Mouse (Mus musculus) embryonic facial prominence, embryonic 12.5 days (tissue): Measurements from ENCODE around the gene Ppp2r2d. TPM values are rescaled to one million over a fixed set of nuclear protein-coding genes. Genes with fewer than 3 reads are reported as not detected.

Experiments used
- polyA plus RNA-seq: library from polyadenylated mRNA; unstranded; fragments of >200 nt; fragmentation: Nextera tagmentation; extraction: Ambion mirVana; gene quantifications from 2 replicates; pipeline ENCODE4 v1.2.1, GENCODE M21; 2016

The Ppp2r2d gene
- polyA plus RNA-seq, 1 experiment from 2014 or later = 51.7 TPM

Other genes with a start within 250 kb of the Ppp2r2d start
- gene Mapk1ip1, start 194 bp downstream of the Ppp2r2d start, polyA plus RNA-seq = 12.6 and 14.4 TPM in 2 replicates
- 84.2 and 91.0 TPM in 2 replicates for gene Bnip3, start 63.4 kb downstream of the Ppp2r2d start, polyA plus RNA-seq
- 0.67 and 0.74 TPM in 2 replicates for gene Jakmip3, start 94.7 kb downstream of the Ppp2r2d start, polyA plus RNA-seq
- 52.8 and 62.3 TPM in 2 replicates for gene Dpysl4, start 239.9 kb downstream of the Ppp2r2d start, polyA plus RNA-seq